Mouse (Mus musculus): ENCODE data around the gene Nin. TPM values are rescaled to one million over a fixed set of nuclear protein-coding genes. Genes with fewer than 3 reads are reported as not detected.
"Not testable (repeated sequence)": the region's sequence is repeated elsewhere in the genome, so short reads cannot be mapped to it uniquely, and the experiment has no call there.

Nin gene
- 51.4 and 90.5 TPM in 2 replicates for total RNA-seq (2017)

- no peak for ATAC-seq (replicated peaks in 1 of 2; ENCODE audit: insufficient read depth in 1 of 2, low FRiP score in 2 of 2, low TSS enrichment in 1 of 2, low read depth in 1 of 2, poor library complexity in 2 of 2, severe bottlenecking in 2 of 2)
Measured at GRCm38 (mm10) chr12:70113351-70113750, at the start of gene Nin. Gene Nin, minus strand, starts transcription at chr12:70113717.

- no peak for ATAC-seq (replicated peaks in 1 of 2; ENCODE audit: insufficient read depth in 1 of 2, low FRiP score in 2 of 2, low TSS enrichment in 1 of 2, low read depth in 1 of 2, poor library complexity in 2 of 2, severe bottlenecking in 2 of 2)
Measured at GRCm38 (mm10) chr12:70161057-70161456, 47.5 kb upstream of the Nin start.

GRCm38 (mm10) chr12:70157292-70158066 lies 44.0 kb upstream of the Nin start:
- no peak for ATAC-seq (replicated peaks in 1 of 2; ENCODE audit: insufficient read depth in 1 of 2, low FRiP score in 2 of 2, low TSS enrichment in 1 of 2, low read depth in 1 of 2, poor library complexity in 2 of 2, severe bottlenecking in 2 of 2)

- ATAC-seq (replicated peaks in 1 of 2; ENCODE audit: insufficient read depth in 1 of 2, low FRiP score in 2 of 2, low TSS enrichment in 1 of 2, low read depth in 1 of 2, poor library complexity in 2 of 2, severe bottlenecking in 2 of 2), result no peak
Measured at GRCm38 (mm10) chr12:70156222-70156621, 42.7 kb upstream of the Nin start.

GRCm38 (mm10) chr12:70153842-70154241 lies 40.3 kb upstream of the Nin start, which contains the start of gene Abhd12b:
Gene Abhd12b, plus strand, starts transcription at chr12:70154142.
- no peak for ATAC-seq (replicated peaks in 1 of 2; ENCODE audit: insufficient read depth in 1 of 2, low FRiP score in 2 of 2, low TSS enrichment in 1 of 2, low read depth in 1 of 2, poor library complexity in 2 of 2, severe bottlenecking in 2 of 2)

GRCm38 (mm10) chr12:70148631-70149265 lies 35.2 kb upstream of the Nin start:
- ATAC-seq (replicated peaks in 1 of 2; ENCODE audit: insufficient read depth in 1 of 2, low FRiP score in 2 of 2, low TSS enrichment in 1 of 2, low read depth in 1 of 2, poor library complexity in 2 of 2, severe bottlenecking in 2 of 2), result peak in 1 of 2 experiments; percentile 43; a peak in 1 of 4 replicates

- no peak for ATAC-seq (replicated peaks in 1 of 2; ENCODE audit: insufficient read depth in 1 of 2, low FRiP score in 2 of 2, low TSS enrichment in 1 of 2, low read depth in 1 of 2, poor library complexity in 2 of 2, severe bottlenecking in 2 of 2)
Measured at GRCm38 (mm10) chr12:70147986-70148630, 34.6 kb upstream of the Nin start.

- ATAC-seq (replicated peaks in 1 of 2; ENCODE audit: insufficient read depth in 1 of 2, low FRiP score in 2 of 2, low TSS enrichment in 1 of 2, low read depth in 1 of 2, poor library complexity in 2 of 2, severe bottlenecking in 2 of 2), result no peak
Measured at GRCm38 (mm10) chr12:70145586-70145985, 32.1 kb upstream of the Nin start.

GRCm38 (mm10) chr12:70144637-70145448 lies 31.3 kb upstream of the Nin start:
- peak; percentile 23 to 41; a peak in 2 of 4 replicates for ATAC-seq (replicated peaks in 1 of 2; ENCODE audit: insufficient read depth in 1 of 2, low FRiP score in 2 of 2, low TSS enrichment in 1 of 2, low read depth in 1 of 2, poor library complexity in 2 of 2, severe bottlenecking in 2 of 2)

- ATAC-seq (replicated peaks in 1 of 2; ENCODE audit: insufficient read depth in 1 of 2, low FRiP score in 2 of 2, low TSS enrichment in 1 of 2, low read depth in 1 of 2, poor library complexity in 2 of 2, severe bottlenecking in 2 of 2), result not testable (repeated sequence)
Measured at GRCm38 (mm10) chr12:70144106-70144587, 30.6 kb upstream of the Nin start.

- no peak for ATAC-seq (replicated peaks in 1 of 2; ENCODE audit: insufficient read depth in 1 of 2, low FRiP score in 2 of 2, low TSS enrichment in 1 of 2, low read depth in 1 of 2, poor library complexity in 2 of 2, severe bottlenecking in 2 of 2)
Measured at GRCm38 (mm10) chr12:70140993-70141576, 27.6 kb upstream of the Nin start.

GRCm38 (mm10) chr12:70140542-70140941 lies 27.0 kb upstream of the Nin start:
- peak; percentile 77 to 90 for ATAC-seq (replicated peaks in 1 of 2; ENCODE audit: insufficient read depth in 1 of 2, low FRiP score in 2 of 2, low TSS enrichment in 1 of 2, low read depth in 1 of 2, poor library complexity in 2 of 2, severe bottlenecking in 2 of 2)

- no peak for ATAC-seq (replicated peaks in 1 of 2; ENCODE audit: insufficient read depth in 1 of 2, low FRiP score in 2 of 2, low TSS enrichment in 1 of 2, low read depth in 1 of 2, poor library complexity in 2 of 2, severe bottlenecking in 2 of 2)
Measured at GRCm38 (mm10) chr12:70139871-70140270, 26.4 kb upstream of the Nin start.

GRCm38 (mm10) chr12:70137626-70138025 lies 24.1 kb upstream of the Nin start:
- no peak for ATAC-seq (replicated peaks in 1 of 2; ENCODE audit: insufficient read depth in 1 of 2, low FRiP score in 2 of 2, low TSS enrichment in 1 of 2, low read depth in 1 of 2, poor library complexity in 2 of 2, severe bottlenecking in 2 of 2)

GRCm38 (mm10) chr12:70137095-70137494 lies 23.6 kb upstream of the Nin start:
- ATAC-seq (replicated peaks in 1 of 2; ENCODE audit: insufficient read depth in 1 of 2, low FRiP score in 2 of 2, low TSS enrichment in 1 of 2, low read depth in 1 of 2, poor library complexity in 2 of 2, severe bottlenecking in 2 of 2), result no peak

- peak; percentile 86 to 88 for ATAC-seq (replicated peaks in 1 of 2; ENCODE audit: insufficient read depth in 1 of 2, low FRiP score in 2 of 2, low TSS enrichment in 1 of 2, low read depth in 1 of 2, poor library complexity in 2 of 2, severe bottlenecking in 2 of 2)
Measured at GRCm38 (mm10) chr12:70136185-70136756, 22.8 kb upstream of the Nin start.

Data from hematopoietic stem cell, adult 5-6 weeks (primary cell).